In genomic region chrX:134566536-134567222, GRCm38 (mm10) we compare ENCODE assay signal across 18 mouse cellular contexts. TPM values are rescaled to one million over a fixed set of nuclear protein-coding genes. Genes with fewer than 3 reads are reported as not detected.
DNase-seq lines count a peak whose midpoint lies in the region; ATAC-seq lines count a peak whose summit lies in the region.
"Had no signal": no experiment of that assay in that cellular context is flagged by ENCODE, and none has a peak within 500 bp of the region (broad histone marks: within the 10 kb centered on the region; RNA-seq: fewer than 3 reads in every experiment).

No protein-coding gene starts in this region.

- no peaks in the 10 kb centered on the region for H3K27me3 ChIP-seq in forebrain, embryonic 15.5 days
- H3K27me3 ChIP-seq: hindbrain, embryonic 13.5 days; midbrain, embryonic 13.5 days had no signal

- ATAC-seq in megakaryocyte progenitor cell, adult 5-6 weeks (replicated peaks; ENCODE audit: poor library complexity), result peak; percentile 72
- no peak for ATAC-seq in forebrain, embryonic 15.5 days (replicated peaks)
- ATAC-seq: forebrain, embryonic 16.5 days; midbrain, embryonic 13.5 days had no signal

- H3K4me1 ChIP-seq in forebrain, embryonic 15.5 days, result no peaks in the 10 kb centered on the region
- H3K4me1 ChIP-seq: embryonic facial prominence, embryonic 13.5 days; hindbrain, embryonic 13.5 days; midbrain, embryonic 13.5 days had no signal

- H3K36me3 ChIP-seq in forebrain, embryonic 15.5 days, result no peaks in the 10 kb centered on the region
- H3K36me3 ChIP-seq: embryonic facial prominence, embryonic 13.5 days; hindbrain, embryonic 13.5 days; midbrain, embryonic 13.5 days had no signal

- DNase-seq in lung, postnatal 36 days, result peak; percentile 32
- no peak for DNase-seq in lung, postnatal 10 days
- DNase-seq in T-cell, adult 2 months (ENCODE audit: low spot score), result peak; percentile 39
- DNase-seq in thymus, postnatal 0 days (ENCODE audit: low spot score), result peak; percentile 40
- DNase-seq in heart, postnatal 25 days (ENCODE audit: low spot score), result no peak
- DNase-seq in cerebellum, adult 9-10 months, result no peak
- DNase-seq: cerebellum, adult 9-11 months; gastrocnemius, postnatal 36 days; kidney, postnatal 36 days; lung, adult 18-20 months had no signal

- no peak overlapping the region for H3K4me2 ChIP-seq in forebrain, embryonic 15.5 days (replicated peaks)
- H3K4me2 ChIP-seq: embryonic facial prominence, embryonic 13.5 days; hindbrain, embryonic 13.5 days; liver, embryonic 11.5 days; midbrain, embryonic 13.5 days had no signal

- intact Hi-C loops in heart, postnatal 25 days (cut with DNase I), result no loop called here

- no peak overlapping the region for H3K9ac ChIP-seq in forebrain, embryonic 15.5 days (replicated peaks)
- H3K9ac ChIP-seq: embryonic facial prominence, embryonic 13.5 days; hindbrain, embryonic 13.5 days; midbrain, embryonic 13.5 days had no signal

- H3K9me3 ChIP-seq in forebrain, embryonic 15.5 days, result no peaks in the 10 kb centered on the region
- H3K9me3 ChIP-seq: embryonic facial prominence, embryonic 13.5 days; hindbrain, embryonic 13.5 days; midbrain, embryonic 13.5 days had no signal

- no peak overlapping the region for H3K4me3 ChIP-seq in forebrain, embryonic 15.5 days
- H3K4me3 ChIP-seq: embryonic facial prominence, embryonic 13.5 days; hindbrain, embryonic 13.5 days; left cerebral cortex, adult 2 months; midbrain, embryonic 13.5 days had no signal

- WGBS in forebrain, embryonic 15.5 days, result 86% methylated on average over 8 of the region's 8 CpGs

- no peak overlapping the region for H3K27ac ChIP-seq in forebrain, embryonic 15.5 days (replicated peaks)
- H3K27ac ChIP-seq: embryonic facial prominence, embryonic 13.5 days; hindbrain, embryonic 13.5 days; left cerebral cortex, adult 2 months; midbrain, embryonic 13.5 days had no signal

RNA-seq across cellular contexts. Expression of gene Btk, which starts 16.7 kb away (rescaled TPM):
- 61.0 and 66.6 TPM in 2 replicates for total RNA-seq in megakaryocyte progenitor cell, adult 5-6 weeks (2015)
- total RNA-seq in megakaryocyte progenitor cell, adult 5-6 weeks (2017), result 48.4 and 78.0 TPM in 2 replicates
- 3.5 and 4.1 TPM in 2 replicates for polyA plus RNA-seq in thymus, postnatal 0 days (2015; fragmentation: Nextera tagmentation; extraction: Ambion mirVana)
- 0.28 and 0.45 TPM in 2 replicates for polyA plus RNA-seq in forebrain, embryonic 15.5 days (2015; fragmentation: Nextera tagmentation; extraction: Ambion mirVana)
- total RNA-seq in heart, postnatal 25 days (2021), result 1 to 10 TPM; 1.0 to 1.1 TPM

RNA-seq across cellular contexts. Expression of gene Rpl36a, which starts 18.8 kb away (rescaled TPM):
- 1,859 and 2,008 TPM in 2 replicates for total RNA-seq in megakaryocyte progenitor cell, adult 5-6 weeks (2015)
- total RNA-seq in megakaryocyte progenitor cell, adult 5-6 weeks (2017), result 6,795 and 7,096 TPM in 2 replicates
- polyA plus RNA-seq in thymus, postnatal 0 days (2015; fragmentation: Nextera tagmentation; extraction: Ambion mirVana), result 605 and 639 TPM in 2 replicates
- 220 and 235 TPM in 2 replicates for polyA plus RNA-seq in forebrain, embryonic 15.5 days (2015; fragmentation: Nextera tagmentation; extraction: Ambion mirVana)
- 100 to 1,000 TPM; 103 to 104 TPM for total RNA-seq in heart, postnatal 25 days (2021)

RNA-seq across cellular contexts. Expression of gene Timm8a1, which starts 25.0 kb away (rescaled TPM):
- 126 and 133 TPM in 2 replicates for total RNA-seq in megakaryocyte progenitor cell, adult 5-6 weeks (2015)
- 147 and 157 TPM in 2 replicates for total RNA-seq in megakaryocyte progenitor cell, adult 5-6 weeks (2017)
- 90.1 and 104 TPM in 2 replicates for polyA plus RNA-seq in thymus, postnatal 0 days (2015; fragmentation: Nextera tagmentation; extraction: Ambion mirVana)
- 46.8 and 46.9 TPM in 2 replicates for polyA plus RNA-seq in forebrain, embryonic 15.5 days (2015; fragmentation: Nextera tagmentation; extraction: Ambion mirVana)
- total RNA-seq in heart, postnatal 25 days (2021), result 10 to 100 TPM; 22.6 to 24.7 TPM

RNA-seq across cellular contexts. Expression of gene Gla, which starts 34.2 kb away (rescaled TPM):
- total RNA-seq in megakaryocyte progenitor cell, adult 5-6 weeks (2015), result 16.3 and 21.0 TPM in 2 replicates
- total RNA-seq in megakaryocyte progenitor cell, adult 5-6 weeks (2017), result 19.6 and 23.2 TPM in 2 replicates
- 4.9 and 7.1 TPM in 2 replicates for polyA plus RNA-seq in thymus, postnatal 0 days (2015; fragmentation: Nextera tagmentation; extraction: Ambion mirVana)
- 2.9 and 3.4 TPM in 2 replicates for polyA plus RNA-seq in forebrain, embryonic 15.5 days (2015; fragmentation: Nextera tagmentation; extraction: Ambion mirVana)
- 1 to 10 TPM; 1.6 to 2.1 TPM for total RNA-seq in heart, postnatal 25 days (2021)

RNA-seq across cellular contexts. Expression of gene Hnrnph2, which starts 34.3 kb away (rescaled TPM):
- total RNA-seq in megakaryocyte progenitor cell, adult 5-6 weeks (2015), result 79.0 and 80.6 TPM in 2 replicates
- 141 and 154 TPM in 2 replicates for total RNA-seq in megakaryocyte progenitor cell, adult 5-6 weeks (2017)
- 123 and 128 TPM in 2 replicates for polyA plus RNA-seq in thymus, postnatal 0 days (2015; fragmentation: Nextera tagmentation; extraction: Ambion mirVana)
- polyA plus RNA-seq in forebrain, embryonic 15.5 days (2015; fragmentation: Nextera tagmentation; extraction: Ambion mirVana), result 174 and 177 TPM in 2 replicates
- total RNA-seq in heart, postnatal 25 days (2021), result 10 to 100 TPM; 61.4 to 75.0 TPM

Comparison
In these comparisons a context has a peak if more than half of its experiments do, and no peak if none do; other contexts are left out.
1. DNase-seq: peak in lung, postnatal 36 days (single experiment), T-cell, adult 2 months (single experiment) and thymus, postnatal 0 days (single experiment); none in lung, postnatal 10 days (single experiment), heart, postnatal 25 days (single experiment) and cerebellum, adult 9-10 months (single experiment).
2. RNA of gene Btk, which starts 16.7 kb away (total RNA-seq): 48.4 to 78.0 TPM in megakaryocyte progenitor cell, adult 5-6 weeks; 1.0 to 1.1 TPM in heart, postnatal 25 days; every median in the first group is over 10 times any median in the second.
3. RNA of gene Rpl36a, which starts 18.8 kb away (total RNA-seq): 1,859 to 7,096 TPM in megakaryocyte progenitor cell, adult 5-6 weeks; 103 to 104 TPM in heart, postnatal 25 days; every median in the first group is over 10 times any median in the second.
4. RNA of gene Timm8a1, which starts 25.0 kb away (total RNA-seq): 126 to 157 TPM in megakaryocyte progenitor cell, adult 5-6 weeks; 22.6 to 24.7 TPM in heart, postnatal 25 days; every median in the first group is over 4 times any median in the second.